Mouse (Mus musculus): ENCODE results near the gene Gm21731. TPM values are rescaled to one million over a fixed set of nuclear protein-coding genes. Genes with fewer than 3 reads are reported as not detected.
"Not testable (repeated sequence)": the region's sequence is repeated elsewhere in the genome, so short reads cannot be mapped to it uniquely, and the experiment has no call there.

Gm21731 gene
- not detected for total RNA-seq (2022)

DNA sequence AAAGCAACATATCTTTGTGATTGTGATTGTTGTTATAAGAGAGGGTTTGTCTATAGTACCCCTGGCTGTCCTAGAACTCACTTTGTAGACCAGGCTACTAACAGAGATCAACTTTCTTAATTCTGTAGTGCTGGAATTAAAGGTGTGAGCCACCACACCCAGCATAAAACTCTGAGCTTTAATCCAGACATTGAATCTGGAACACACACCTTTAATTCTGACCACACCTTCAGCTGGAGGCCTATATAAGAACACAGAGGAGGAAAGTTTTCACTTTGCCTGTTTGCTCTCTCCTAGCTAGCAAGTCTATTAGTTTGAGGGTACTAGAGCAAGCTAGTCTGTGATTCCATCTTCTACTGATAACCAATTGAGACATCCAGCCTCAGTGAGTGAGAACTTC, at the start of gene Gm21731:
Gene Gm21731 (plus strand): TSS at position 301 of the 400 bp plus-strand sequence.
- DNase-seq (ENCODE audit: low spot score) = not testable (repeated sequence)

GRCm38 (mm10) chr13:120196189-120196821, 42.6 kb upstream of the Gm21731 start:
- not testable (repeated sequence) for DNase-seq (ENCODE audit: low spot score)

GRCm38 (mm10) chr13:120215847-120216246, 23.1 kb upstream of the Gm21731 start, which contains the start of gene Gm21762:
Gene Gm21762, minus strand, starts transcription at chr13:120215947.
- DNase-seq (ENCODE audit: low spot score) = not testable (repeated sequence)

DNA sequence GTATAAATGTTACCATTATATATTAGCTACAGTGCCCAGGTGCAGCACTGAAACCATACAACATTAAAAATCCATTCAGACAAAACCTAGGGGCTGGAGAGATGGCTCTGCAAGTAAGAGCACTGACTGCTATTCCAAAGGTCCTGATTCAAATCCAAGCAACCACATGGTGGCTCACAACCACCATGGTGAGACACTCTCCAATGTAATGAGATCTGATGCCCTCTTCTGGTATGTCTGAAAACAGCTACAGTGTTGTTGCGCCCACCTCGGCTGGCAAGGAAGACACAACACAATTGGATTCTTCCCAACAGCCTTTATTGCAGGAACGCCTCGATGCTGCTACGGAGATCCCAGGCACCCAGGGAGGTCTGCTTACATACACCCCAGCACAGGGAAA, 18.0 kb upstream of the Gm21731 start:
- not testable (repeated sequence) for DNase-seq (ENCODE audit: low spot score)

- not testable (repeated sequence) for DNase-seq (ENCODE audit: low spot score)
These were observed 15.8 kb upstream of the Gm21731 start for GRCm38 (mm10) chr13:120223012-120223659.

GRCm38 (mm10) chr13:120231798-120232197, 7.1 kb upstream of the Gm21731 start:
- DNase-seq (ENCODE audit: low spot score) = not testable (repeated sequence)

- not testable (repeated sequence) for DNase-seq (ENCODE audit: low spot score)
These were observed 6.4 kb upstream of the Gm21731 start for GRCm38 (mm10) chr13:120232447-120233049.

DNA sequence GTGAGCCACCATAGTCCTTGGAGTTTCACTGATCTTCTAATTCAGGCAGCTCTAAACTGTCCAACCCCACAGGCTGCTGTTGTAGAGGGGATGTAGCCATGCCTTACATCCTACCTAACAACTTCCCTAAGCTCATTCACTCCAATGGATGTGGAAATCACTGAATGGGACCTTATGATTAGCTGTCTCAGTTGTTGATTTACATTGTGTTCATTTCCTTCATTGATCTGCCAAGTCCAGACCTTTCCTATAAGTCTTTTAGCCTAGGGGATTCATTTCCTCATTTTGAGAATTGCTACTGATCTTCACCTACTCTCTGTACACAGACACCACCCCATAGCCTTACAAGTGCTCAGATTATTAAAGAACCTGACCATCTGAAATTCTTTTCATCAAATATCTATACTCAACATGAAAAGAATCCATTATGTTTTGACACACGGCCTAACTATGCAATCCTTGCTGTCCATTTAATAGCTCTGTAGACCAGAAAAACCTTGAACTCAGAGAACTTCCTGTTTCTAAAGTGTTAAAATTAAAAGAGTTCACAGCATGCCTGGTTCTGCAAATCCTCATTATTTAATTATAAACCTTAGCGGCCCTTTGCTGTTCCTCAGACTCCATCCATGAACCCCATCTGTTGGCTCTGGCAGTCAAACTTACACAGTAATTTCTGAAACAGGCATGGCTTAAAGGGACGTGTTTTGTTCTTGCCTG, 12.5 kb downstream of the Gm21731 start:
- not testable (repeated sequence) for DNase-seq (ENCODE audit: low spot score)

- not testable (repeated sequence) for DNase-seq (ENCODE audit: low spot score)
These were observed 20.1 kb downstream of the Gm21731 start for GRCm38 (mm10) chr13:120258817-120259658.

DNA sequence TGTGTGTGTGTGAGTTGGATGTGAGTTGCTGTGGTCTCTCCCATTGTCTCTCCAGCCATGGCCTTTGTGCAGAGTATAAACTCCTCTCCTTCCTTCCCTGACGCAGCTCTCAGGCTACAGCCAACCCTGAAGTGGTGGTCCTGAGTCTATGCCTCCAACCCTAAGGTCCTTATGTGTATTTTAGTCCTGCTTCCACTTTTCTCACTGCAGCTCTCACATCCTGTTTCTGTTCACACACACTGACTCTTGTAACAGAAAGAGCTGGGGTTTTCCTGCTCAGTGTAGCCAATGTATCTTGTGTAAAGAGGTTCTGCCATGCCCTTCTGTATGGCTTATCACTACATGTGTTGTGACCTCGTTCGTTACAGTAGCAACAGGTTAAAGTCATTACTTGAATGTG, 20.8 kb downstream of the Gm21731 start:
- not testable (repeated sequence) for DNase-seq (ENCODE audit: low spot score)

DNA sequence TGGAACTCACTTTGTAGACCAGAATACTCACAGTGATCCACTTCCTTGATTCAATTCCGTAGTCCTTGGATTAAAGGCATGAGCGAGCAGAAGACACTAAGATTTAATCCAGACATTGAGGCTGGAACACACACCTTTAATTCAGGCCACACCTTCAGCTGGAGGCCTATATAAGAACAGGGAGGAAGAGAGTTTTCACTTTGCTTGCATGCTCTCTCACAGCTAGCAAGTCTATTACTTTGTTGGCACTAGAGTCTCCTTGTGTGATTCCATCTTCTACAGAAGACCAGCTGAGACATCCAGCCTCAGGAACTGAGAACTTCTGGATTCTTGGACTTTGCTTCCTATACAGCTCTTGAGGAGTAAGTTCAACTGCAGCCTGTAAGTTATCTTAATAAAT, 24.0 kb downstream of the Gm21731 start, which contains the start of gene AF067061:
Gene AF067061 (plus strand): TSS at position 245 of the 400 bp plus-strand sequence.
- not testable (repeated sequence) for DNase-seq (ENCODE audit: low spot score)

DNA sequence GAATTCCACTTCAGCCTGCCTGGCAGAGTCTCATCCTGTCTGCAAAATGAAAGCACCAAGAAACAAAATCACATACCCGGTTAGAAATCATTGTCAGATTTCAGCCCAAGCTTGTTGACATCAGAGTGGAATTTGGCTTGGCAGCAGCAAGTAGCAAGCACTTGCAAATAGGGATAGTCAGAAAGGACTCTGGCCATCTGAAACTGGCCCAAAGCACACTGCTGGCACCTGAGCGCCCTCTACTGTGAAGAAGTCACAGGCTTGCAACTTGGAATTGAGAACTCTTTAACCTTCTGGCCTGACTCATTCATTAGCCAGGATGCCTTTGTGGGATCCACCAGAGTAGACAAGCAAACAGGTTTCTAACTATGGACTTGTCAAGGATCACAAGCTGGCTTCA, 38.9 kb downstream of the Gm21731 start:
- DNase-seq (ENCODE audit: low spot score) = not testable (repeated sequence)

DNA sequence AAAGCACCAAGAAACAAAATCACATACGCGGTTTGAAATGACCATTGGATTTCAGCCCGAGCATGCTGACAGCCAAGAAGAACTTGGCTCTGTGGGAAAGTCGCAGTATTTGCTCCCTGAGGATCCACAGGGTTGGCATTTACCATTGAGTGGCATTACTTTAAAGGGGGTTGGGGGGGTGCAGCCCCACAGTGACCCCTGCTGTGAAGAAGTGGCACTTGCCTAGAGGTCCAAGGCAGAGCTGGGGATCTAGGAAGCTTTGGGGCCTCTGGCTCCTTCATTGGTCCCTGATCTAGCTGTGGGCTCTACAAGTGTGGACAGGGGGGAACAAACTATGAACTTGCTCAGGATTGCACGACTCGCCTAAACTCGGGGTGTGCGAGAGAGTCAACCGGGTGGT, 39.9 kb downstream of the Gm21731 start:
- no peak for DNase-seq (ENCODE audit: low spot score)

Other genes with a start within 250 kb of the Gm21731 start
- gene Gm36079, start 212.1 kb upstream of the Gm21731 start, total RNA-seq (2022) = not detected
- under 1 TPM in 3 of 4 experiments, not detected in 1; 0.22 to 0.72 (median 0.28) TPM for gene Gm21188, start 186.9 kb upstream of the Gm21731 start, total RNA-seq (2022)
- not detected for gene Gm20767, start 98.9 kb upstream of the Gm21731 start, total RNA-seq (2022)
- gene Gm21818, start 66.7 kb upstream of the Gm21731 start, total RNA-seq (2022) = not detected
- not detected for gene Gm21762, start 23.2 kb upstream of the Gm21731 start, total RNA-seq (2022)
- not detected for gene AF067061, start 24.0 kb downstream of the Gm21731 start, total RNA-seq (2022)
- gene BC147527, start 61.3 kb downstream of the Gm21731 start, total RNA-seq (2022) = not detected
- not detected for gene Tcstv3, start 77.8 kb downstream of the Gm21731 start, total RNA-seq (2022)

All from heart, adult 8-10 months (tissue).